Mouse (Mus musculus): Measurements from ENCODE around the gene Ywhah.

Gene Ywhah

DNA sequence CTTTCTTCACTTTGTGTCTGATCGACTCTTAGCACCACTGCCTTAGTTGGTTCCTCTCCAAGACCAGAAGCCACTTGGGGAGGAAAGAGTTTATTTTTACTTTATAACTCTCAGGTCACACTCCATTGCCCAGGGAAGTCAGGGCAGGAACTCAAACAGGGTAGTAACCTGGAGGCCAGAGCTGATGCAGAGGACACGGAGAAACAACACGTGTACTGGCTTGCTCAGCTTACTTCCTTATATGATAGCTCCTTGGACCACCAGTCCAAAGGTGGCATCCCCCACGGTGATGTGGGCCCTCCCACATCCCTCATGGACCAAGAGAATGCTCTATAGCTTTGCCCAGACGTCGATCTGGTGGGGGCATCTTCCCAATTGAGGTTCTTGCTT is 26.7 kb downstream of the Ywhah start:
- in situ Hi-C loops (cut with MseI, MboI): loop anchor here in 1 of 2 experiments (5.0 kb wide), 1 partner anchor 102 kb away; no protein-coding TSS in a partner anchor

DNA sequence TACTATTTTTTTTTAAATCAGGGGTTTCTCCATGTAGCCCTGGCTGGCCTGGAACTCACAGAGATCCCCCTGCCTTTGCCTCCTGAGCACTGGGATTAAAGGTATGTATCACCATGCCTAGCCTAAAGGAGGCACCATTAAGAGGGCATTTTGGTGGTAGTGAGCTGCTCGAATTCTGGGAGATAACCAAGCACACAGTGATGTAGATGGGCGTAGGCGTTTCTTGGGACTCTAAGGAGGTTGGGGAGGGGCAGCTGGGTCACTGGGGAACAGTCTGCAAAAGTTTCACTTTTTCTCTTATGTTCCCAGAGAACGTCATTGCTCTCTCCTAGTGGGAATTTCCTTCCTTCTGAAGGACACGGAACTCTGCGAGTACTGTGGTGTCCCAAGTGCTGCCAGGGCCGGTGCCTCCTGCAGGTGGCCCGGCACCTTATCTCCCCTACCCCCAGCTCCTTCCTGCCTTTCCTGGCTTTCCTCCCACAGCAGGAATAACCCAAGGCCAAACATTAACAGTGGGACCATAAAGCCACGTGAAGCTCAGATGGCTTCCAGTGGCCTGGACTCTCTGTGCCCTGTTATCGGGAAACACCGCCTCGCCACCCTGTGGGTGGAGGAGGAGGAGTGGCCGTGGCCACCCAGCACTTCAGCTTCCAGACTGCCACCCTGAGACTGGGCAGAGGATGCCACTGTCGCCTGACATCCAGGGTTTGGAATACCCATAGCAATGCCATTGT is 34.4 kb downstream of the Ywhah start:
- in situ Hi-C loops (cut with MseI, MboI): no loop called here

DNA sequence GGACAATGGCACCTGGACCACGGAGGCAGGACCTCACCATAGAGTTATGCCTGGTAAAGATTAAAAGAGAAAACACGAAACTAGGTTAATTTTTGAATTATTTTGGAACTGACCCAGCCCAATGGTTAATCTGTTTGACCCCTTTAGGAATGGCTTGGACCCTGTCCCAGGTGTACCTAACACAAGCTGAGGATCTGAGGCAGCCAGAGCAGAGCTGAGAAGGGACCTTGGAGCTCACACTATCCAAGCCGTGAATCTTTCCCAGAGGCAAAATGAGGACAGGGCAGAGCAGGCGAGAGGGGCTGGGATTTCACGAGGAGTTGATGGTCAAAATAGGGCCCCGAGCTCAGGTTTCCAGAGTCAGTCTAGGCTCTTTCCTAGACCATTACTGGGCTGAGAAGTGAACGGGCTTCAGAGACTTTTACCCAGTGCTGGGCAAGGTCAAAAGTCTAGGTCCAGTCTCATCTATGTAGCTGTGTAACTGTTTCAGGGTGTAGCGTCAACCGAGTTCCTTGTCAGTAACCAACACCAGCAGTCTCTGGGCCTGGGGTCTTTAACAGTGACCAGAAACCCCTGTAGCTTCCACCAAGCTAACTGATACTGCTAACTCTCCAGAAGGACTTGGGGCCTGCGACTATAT is 37.6 kb downstream of the Ywhah start:
- in situ Hi-C loops (cut with MseI, MboI): no loop called here

DNA sequence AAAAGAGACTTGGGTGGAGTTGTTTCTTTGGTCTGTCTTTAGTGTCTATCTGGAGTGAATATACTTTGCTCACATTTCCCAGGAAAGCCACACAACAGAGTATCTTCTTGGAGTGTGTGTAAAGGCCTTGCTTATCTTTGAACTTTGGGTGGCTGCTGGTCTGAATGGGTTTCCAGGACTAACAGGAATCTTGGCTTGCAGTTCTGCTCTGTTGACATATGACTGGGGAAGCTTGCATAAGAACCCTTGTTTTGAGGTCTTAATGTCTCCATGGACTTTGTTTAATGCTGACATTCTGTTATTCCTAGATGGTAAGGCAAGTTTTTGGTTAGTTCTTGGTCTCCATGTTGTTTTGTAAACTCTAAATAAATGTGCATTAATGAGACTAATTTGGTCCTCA is 51.5 kb downstream of the Ywhah start:
- in situ Hi-C loops (cut with MseI, MboI): no loop called here

DNA sequence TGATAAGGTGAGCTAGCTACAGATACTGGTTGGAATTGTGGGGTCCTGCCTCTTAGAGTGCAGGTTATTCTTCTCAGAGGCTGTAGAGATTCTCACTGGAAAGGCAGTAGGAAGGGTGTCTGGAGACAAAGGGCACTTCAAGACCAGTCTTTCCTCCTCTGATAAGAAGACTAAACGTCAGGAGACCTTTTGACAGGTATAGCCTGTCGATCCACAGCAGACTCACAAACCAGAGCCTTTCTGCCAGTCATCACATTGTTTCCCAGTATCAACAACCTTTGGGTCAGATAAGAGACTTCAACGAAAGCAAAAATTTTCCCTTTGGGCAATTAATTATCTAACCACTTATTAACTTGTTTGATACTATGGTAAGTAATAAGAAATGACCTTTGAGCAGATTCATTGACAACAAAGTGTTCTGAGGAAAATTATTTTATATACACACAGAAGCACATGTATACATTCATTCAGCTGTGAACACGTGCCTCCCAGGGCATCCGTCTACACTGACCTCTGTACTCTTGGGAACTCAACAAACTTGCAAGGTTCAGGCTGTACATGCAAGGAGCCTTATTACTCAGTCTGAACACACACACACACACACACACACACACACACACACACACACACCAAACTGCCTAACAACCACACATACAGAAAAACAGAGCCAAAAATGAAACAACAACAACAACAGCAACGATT is 58.0 kb downstream of the Ywhah start:
- in situ Hi-C loops (cut with MseI, MboI): no loop called here

Data from mouse trophoblast stem cell (cell line).